Mouse (Mus musculus) thymus, postnatal 0 days (tissue): ENCODE data around the gene Dpysl4. TPM values are rescaled to one million over a fixed set of nuclear protein-coding genes. Genes with fewer than 3 reads are reported as not detected.

Source experiments
- DNase-seq: peaks from one replicate; pipeline ENCODE4 v3.0.0-alpha.2; 2015; ENCODE audit warnings: low spot score
- polyA plus RNA-seq: library from polyadenylated mRNA; unstranded; fragments of >200 nt; fragmentation: Nextera tagmentation; extraction: Ambion mirVana; gene quantifications from 2 replicates; pipeline ENCODE4 v1.2.1, GENCODE M21; 2015

Gene Dpysl4
- polyA plus RNA-seq = 0.13 and 0.22 TPM in 2 replicates

DNA sequence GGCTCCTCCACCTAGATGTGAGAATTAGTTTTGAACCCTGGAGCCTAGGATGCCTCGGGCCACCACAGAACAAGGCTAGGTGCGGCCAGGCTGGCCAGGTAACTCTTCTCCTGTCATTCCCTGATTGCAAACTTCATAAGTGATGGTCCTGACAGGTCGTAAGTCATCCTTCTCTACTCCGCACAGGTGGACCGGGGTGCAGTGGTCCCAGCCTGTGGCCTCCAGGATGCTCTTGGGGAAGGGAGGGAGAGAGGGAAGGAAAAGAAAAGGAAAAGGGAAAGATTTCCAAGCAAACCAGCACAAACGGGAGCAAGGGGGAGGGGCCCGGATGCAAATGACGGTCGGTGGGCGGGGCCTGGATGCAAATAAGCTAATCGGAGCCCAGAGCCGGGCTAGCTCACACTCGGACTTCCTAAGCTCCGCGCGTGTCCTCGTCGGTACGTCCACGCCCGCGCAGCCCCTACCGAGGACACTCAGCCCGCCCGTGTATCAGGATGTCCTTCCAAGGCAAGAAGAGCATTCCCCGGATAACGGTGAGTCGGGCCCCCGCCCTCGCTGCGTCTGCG, at the start of gene Dpysl4:
Gene Dpysl4 (plus strand): TSS at position 373 of the 566 bp plus-strand sequence.
- no peak for DNase-seq

DNA sequence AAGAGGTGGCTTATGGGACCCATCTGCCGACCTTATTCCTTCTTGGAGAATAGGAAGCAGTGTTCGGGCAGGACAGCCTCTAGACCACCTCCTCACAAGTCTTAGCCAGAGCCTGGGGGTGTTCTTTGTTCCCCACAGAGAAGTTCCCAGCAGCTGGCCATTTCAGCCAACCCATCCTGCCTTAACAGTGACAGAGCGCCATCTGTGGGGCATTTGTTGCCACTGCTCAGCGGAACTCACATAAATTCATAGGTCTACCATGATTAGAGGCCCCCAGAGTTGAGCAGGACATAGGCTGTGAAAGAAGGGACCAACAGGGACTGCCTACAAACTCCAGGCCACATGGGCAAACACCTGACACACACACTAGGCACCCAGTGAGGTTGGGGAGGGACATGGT, 22.4 kb upstream of the Dpysl4 start:
- DNase-seq = no peak

DNA sequence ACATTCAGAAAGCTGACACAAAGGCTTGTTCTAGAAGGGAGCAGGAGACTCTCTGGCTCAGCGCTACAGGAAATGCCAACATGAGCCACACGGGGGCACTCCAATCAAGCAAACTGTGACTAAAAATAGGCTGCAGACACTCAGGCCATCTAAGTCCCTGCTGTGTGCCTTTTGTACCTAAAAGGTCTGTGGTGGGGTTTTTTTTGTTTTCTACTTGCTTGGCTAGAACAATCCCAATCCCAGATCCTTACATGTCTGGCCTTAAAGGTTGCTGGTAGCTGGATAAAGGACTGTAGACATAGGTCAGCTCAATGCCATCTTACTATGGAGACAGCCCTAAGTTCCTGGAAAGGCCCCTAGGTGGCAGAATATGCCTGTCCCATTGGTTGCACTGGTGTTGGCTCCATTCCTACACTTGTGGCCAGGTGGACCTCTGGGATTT, 17.6 kb upstream of the Dpysl4 start:
- DNase-seq = peak; percentile 60

DNA sequence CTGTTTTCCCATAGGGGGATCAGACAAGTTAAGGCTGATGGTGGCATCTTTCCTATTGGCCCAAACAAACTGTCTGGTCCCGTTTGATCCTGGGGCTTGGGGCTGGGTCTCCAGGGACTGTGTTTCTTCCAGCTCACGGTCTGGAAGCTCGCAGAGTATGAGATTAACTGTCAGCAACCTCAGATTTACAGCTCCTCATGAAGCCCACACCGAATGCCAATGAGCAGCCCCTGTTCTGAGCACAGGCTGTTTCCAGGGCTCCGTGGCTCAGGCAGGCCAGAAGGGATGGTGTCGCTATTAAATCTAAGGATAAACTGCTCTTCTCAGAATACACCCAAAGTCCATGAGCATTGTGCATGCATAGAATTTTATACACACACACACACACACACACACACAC, 11.6 kb upstream of the Dpysl4 start:
- DNase-seq = no peak

GRCm38 (mm10) chr7:139075054-139075794, 10.6 kb upstream of the Dpysl4 start:
- DNase-seq = no peak

DNA sequence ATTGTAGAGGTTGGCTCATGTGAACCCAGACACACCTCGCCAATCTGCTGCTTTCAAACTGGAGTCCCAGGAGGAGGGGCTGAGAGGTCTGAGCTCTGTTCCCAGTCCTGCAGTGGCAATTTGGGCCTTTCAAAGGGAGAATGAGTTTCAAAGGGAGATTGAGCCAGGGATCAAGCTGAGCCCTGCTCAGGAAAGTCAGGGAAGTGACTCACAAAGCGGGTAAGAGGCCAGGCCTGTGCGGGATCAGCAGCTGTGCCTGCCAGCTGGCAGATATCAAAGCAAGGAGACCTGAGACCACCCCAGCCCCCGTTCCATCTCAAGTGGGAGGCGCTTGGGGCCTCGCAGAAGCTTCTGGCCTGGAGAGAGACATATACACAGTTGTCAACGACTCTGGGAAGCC, 8.5 kb upstream of the Dpysl4 start:
- DNase-seq = no peak

DNA sequence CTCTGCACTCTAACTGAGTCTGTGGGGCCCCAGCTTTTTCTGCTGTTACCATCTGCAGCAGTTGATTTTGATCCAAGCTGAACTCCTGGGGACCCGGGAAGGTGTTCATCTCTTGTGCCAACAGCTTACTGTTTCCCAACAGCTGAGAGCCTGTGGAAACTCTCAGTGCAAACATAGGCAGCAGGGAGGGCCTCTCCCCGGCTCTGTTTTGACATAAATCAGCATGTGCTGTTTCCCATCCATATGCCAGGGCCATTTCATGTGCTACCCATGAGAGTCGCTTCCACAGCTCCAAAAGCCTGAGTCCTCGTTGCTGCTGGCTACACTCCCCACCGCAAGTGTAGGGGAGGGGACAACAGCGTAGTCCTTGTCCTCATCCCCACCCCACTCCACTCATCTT, 7.6 kb upstream of the Dpysl4 start:
- no peak for DNase-seq

DNA sequence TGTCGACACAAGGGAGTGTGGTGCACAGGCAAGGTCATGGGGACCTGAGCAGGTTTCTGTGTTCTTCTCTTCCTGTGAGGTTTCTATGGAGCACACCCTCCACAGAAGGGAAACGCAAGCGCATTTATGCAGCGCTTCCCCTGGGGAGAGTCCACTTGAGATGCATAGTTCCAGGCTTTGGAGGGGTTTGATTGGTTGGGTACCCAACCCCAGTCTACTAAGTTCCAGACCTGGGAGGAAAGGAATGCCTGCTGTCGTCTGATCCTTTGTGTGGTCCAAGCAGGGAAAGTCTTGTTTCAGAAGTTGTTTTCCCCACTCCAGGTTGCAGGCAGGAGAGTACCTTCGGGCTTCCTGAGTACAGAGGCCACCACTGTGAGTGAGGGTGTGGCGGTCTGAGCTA, 6.7 kb upstream of the Dpysl4 start:
- no peak for DNase-seq

DNA sequence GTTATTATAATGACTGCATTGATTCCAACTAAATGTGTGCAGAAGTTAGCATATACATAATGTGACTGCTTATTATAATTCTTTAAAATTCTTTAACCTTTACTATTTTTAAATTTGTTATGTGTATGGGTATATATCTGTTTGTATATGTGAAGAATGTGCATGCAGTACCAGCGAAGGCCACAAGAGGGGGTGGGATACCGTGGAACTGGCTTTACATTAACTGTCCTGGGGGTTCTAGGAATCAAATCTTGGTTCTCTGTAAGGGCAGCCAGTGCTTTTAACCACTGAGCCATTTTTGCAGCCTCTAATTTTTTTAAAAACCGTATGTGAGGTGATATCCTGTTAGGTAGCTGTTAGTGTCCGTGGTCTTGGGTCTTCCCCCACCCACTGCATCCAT, 5.1 kb upstream of the Dpysl4 start:
- DNase-seq = no peak

- no peak for DNase-seq
These were observed 4.6 kb upstream of the Dpysl4 start for GRCm38 (mm10) chr7:139081158-139081557.

DNA sequence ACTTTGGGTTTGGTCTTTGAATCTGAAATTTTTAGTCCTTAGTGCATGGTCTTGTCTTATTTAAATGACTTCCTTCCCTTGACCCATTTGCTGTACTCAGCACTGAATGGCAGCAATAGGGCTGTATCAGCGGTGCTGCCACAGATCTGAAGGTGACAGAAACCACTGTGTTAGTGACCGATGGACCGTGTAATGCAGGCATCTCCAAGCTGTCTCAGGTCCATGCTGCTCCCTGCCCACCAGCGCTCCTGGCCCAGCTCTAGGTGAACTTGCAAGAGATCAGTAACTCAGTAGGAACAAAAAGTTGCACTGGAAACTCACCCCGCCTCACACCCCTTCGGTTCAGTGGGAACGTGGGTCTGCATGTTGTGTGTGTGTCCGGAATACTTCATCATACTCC, 3.5 kb upstream of the Dpysl4 start:
- DNase-seq = no peak

DNA sequence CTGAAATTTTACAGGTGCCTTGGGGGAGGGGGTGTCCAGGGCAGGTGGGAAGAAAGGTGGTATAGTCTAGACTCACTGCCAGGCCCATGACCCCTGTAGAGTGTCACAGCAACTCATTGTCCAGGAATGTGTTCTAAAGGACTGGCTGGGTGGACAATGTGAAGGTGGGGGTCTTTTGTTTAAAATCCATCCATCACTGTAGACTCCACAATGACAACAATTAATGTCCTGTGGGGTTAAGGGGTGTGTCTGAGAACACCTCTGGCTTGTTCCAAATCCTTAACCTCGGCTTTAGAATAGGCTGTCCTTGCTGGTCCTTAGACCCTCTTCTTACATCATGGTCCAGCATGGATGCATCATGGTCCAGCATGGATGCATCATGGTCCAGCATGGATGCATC, 1.5 kb upstream of the Dpysl4 start:
- DNase-seq = no peak

GRCm38 (mm10) chr7:139086195-139087158, 676 bp downstream of the Dpysl4 start:
- no peak for DNase-seq

GRCm38 (mm10) chr7:139087801-139088200, 2.0 kb downstream of the Dpysl4 start:
- no peak for DNase-seq

DNA sequence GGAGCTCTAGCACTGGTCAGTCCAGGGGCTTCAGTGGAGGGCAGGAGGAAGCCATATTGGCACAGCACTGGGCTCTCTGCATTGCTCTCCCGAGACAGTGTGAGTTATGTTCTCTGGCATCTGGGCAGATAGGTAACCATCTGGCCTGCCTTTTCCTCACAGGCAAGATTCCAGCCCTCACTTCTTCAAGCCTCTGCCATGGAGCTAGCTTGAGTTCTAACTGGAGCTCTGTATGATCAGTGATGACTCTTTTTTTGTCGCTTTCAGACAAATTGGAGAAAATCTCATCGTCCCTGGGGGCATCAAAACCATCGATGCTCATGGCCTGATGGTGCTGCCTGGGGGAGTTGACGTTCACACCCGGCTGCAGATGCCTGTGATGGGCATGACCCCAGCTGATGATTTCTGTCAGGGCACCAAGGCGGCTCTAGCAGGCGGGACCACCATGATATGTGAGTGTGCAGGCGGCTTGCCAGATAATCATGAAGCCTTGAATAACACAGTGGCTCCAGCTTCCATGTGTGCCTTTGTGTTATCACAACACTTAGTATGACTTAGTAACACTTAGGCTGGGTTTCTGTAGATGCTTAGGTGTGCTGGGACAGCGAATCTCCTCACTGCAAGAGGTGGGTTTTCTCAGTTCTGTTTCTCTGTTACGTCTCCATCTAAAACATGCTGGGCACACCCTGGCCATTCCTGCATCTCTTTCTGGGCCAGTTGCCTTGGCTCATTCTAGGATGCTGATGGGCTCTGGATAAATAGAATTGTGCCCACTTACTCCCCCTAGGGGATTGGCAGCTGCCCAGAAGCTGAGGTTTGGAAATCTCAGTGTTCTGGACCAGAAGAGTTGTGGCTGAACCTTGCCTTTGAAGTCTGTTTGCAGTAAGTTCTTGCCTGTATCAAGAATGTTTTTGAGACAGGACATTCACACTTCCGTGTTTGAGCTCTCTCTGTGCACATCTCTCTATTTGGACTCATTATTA, 4.4 kb downstream of the Dpysl4 start:
- DNase-seq = no peak

DNA sequence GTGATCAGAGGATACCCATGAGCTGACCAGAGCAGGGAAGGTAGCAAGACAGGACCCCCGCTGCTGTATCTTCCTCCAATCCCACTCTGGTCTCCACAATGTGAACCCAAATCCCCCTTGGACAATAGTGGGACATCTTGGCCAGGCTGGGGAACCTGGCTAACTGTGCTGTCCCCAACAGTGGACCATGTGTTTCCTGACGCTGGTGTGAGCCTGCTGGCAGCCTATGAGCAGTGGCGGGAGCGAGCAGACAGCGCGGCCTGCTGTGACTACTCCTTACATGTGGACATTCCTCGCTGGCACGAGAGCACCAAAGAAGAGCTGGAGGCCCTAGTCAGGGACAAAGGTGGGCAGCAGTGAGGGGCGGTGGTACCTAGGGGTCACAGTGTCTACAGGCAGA, 5.9 kb downstream of the Dpysl4 start:
- DNase-seq = no peak

GRCm38 (mm10) chr7:139092676-139093075, 6.9 kb downstream of the Dpysl4 start:
- DNase-seq = no peak

DNA sequence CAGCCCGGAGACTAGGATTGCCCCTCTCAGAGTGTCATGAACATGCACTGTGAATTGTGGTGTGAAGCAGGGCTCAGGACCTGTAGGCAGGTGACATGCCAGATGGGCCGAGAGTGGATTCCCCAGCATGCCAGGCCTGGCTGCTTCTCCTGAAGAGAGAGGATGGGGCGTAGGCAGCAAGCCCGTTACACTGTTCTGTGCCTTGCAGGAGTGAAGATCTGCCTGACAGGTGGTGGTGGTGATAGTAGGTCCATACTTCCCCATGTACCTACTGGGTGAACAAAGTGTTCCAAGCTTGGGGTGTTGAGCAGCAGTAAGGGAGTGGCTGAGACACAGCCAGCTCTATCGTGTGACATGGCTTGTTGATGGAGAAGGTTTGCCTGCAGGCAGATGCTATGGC, 7.3 kb downstream of the Dpysl4 start:
- no peak for DNase-seq

- DNase-seq = no peak
These were observed 8.0 kb downstream of the Dpysl4 start for GRCm38 (mm10) chr7:139093781-139094180.

- DNase-seq = no peak
These were observed 9.0 kb downstream of the Dpysl4 start for GRCm38 (mm10) chr7:139094761-139095160.

DNA sequence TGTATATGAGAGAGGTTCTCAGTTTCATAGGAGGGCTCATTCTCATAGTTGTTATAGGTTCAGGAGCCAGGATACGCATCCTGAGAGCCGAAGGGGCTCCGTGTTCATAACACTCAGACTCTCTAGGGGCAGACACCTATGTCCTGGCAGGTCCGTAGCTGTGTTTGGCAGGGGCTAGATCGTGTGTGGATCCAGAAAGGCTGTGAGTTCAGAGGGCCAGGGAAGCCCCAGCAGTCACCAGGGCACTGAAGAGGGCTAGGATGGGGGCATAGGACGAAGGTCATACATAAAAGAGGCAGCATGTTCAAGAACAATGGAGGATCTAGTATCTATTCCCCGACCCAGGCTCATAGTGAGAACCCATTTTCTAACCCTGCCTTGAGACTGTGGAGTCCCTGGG, 9.5 kb downstream of the Dpysl4 start:
- no peak for DNase-seq
